Mouse (Mus musculus): ENCODE results near the gene Cbl. TPM values are rescaled to one million over a fixed set of nuclear protein-coding genes. Genes with fewer than 3 reads are reported as not detected.
A peak's percentile ranks its signal among the peaks of the same experiment; 100 is the strongest.

Cbl gene
- polyA plus RNA-seq, 1 experiment: 8.1 TPM

DNA sequence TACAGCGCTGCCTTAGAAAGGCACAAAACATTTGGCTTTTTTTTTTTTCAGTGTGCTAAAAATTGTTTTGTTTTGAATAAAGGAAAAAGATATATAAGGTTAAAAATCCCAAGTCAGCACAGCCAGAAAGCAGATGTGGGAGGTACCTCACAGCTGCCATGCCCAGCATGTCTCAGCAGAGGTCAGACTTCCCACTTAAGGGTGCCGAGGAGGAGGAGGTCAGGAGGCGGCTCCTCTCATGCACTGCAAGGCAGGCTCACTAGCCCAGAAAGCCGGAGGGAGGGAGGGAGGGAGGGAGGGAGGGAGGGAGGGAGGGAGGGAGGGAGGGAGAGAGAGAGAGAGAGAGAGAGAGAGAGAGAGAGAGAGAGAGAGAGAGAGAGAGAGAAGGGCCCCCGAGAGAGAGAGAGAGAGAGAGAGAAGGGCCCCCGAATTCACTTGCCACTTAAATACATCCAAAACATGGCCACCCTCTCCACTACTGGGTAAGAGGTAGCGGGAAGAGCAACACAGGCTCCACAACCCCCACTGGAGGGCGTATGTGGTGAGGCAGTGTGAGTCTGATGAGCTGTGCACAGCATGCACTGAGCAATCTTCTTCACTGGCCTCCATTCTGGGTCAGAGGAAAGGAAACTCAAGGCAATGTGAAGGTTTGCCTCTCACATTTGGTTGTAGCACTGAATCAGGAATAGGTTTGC, 89.7 kb downstream of the Cbl start:
- TF ChIP-seq CTCF (conservative IDR thresholded peaks at IDR 0.05; ENCODE audit: insufficient read depth, insufficient read length, low read depth, low read length) (peak; percentile 48; the same call in 1 of the 2 replicates), POLR2A (IDR thresholded peaks at IDR 0.05; ENCODE audit: low read depth, low read length) (no peak)
- Histone ChIP-seq H3K4me1 (ENCODE audit: control insufficient read depth, insufficient read depth, low read length) (no peaks in the 10 kb centered on the region), H3K27ac (ENCODE audit: insufficient read depth, low read depth, low read length) (peak overlapping the region; percentile 3; the same call in 1 of the 2 replicates), H3K4me3 (ENCODE audit: insufficient read depth, low read depth, low read length) (no peak overlapping the region), H3K36me3 (ENCODE audit: control insufficient read depth, insufficient read depth, low read length) (no peaks in the 10 kb centered on the region; the same call in 1 of the 2 replicates), H3K27me3 (replicated peaks; ENCODE audit: control insufficient read depth, insufficient read depth, low read length) (no peaks in the 10 kb centered on the region)
- DNase-seq: peak; percentile 67
- WGBS: 27% methylated on average over 7 of the region's 8 CpGs

DNA sequence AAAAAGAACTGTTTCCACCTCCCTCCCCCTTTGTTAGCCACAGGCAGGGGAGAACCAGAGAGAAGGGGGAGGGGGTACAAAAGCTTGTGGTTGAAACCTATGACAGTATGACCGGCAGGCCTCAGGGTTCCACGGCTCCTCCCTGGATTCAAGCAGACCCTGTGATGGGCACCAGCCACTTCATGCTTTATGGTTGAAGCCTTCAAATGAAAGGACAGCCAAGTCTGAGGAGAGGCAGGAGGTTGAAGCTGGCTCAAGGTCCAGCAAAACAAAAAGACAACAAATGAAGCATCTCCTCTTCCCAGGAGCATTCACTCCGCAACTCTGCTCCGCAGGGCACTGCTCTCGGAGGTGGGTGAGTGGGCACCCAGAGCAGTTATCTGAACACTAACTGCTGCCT, 90.4 kb downstream of the Cbl start:
- Histone ChIP-seq H3K36me3 (ENCODE audit: control insufficient read depth, insufficient read depth, low read length) (no peaks in the 10 kb centered on the region; the same call in 1 of the 2 replicates), H3K4me1 (ENCODE audit: control insufficient read depth, insufficient read depth, low read length) (no peaks in the 10 kb centered on the region), H3K27ac (ENCODE audit: insufficient read depth, low read depth, low read length) (no peak overlapping the region), H3K27me3 (replicated peaks; ENCODE audit: control insufficient read depth, insufficient read depth, low read length) (no peaks in the 10 kb centered on the region), H3K4me3 (ENCODE audit: insufficient read depth, low read depth, low read length) (no peak overlapping the region)
- TF ChIP-seq CTCF (conservative IDR thresholded peaks at IDR 0.05; ENCODE audit: insufficient read depth, insufficient read length, low read depth, low read length) (no peak), POLR2A (IDR thresholded peaks at IDR 0.05; ENCODE audit: low read depth, low read length) (no peak)
- no peak for DNase-seq
- WGBS: 66% methylated on average over 5 of the region's 5 CpGs

DNA sequence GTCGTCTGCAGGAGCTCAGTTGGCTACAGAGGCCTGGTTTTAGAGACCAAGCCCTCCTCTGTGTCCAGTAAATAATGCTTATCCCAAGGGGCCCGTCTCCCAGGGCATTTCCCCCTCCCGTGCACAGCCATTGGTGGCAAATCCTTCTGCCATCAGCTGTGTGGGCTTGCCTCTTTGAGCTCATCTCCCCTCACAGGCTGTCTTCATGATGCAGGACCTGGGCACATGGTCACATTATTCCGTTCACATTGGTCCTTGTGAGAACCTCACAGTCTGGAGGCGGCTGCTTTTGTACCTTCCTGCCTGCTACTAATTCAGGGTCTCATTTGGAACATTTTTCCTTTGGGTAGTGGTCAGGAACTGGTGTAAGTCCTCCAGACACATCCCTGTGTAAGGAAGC, 91.9 kb downstream of the Cbl start:
- Histone ChIP-seq H3K27ac (ENCODE audit: insufficient read depth, low read depth, low read length) (no peak overlapping the region), H3K36me3 (ENCODE audit: control insufficient read depth, insufficient read depth, low read length) (no peaks in the 10 kb centered on the region; the same call in 1 of the 2 replicates), H3K4me3 (ENCODE audit: insufficient read depth, low read depth, low read length) (no peak overlapping the region), H3K4me1 (ENCODE audit: control insufficient read depth, insufficient read depth, low read length) (no peaks in the 10 kb centered on the region), H3K27me3 (replicated peaks; ENCODE audit: control insufficient read depth, insufficient read depth, low read length) (no peaks in the 10 kb centered on the region)
- 80% methylated on average over 5 of the region's 5 CpGs for WGBS
- TF ChIP-seq POLR2A (IDR thresholded peaks at IDR 0.05; ENCODE audit: low read depth, low read length): no peak
- no peak for TF ChIP-seq CTCF (conservative IDR thresholded peaks at IDR 0.05; ENCODE audit: insufficient read depth, insufficient read length, low read depth, low read length)
- DNase-seq: no peak

DNA sequence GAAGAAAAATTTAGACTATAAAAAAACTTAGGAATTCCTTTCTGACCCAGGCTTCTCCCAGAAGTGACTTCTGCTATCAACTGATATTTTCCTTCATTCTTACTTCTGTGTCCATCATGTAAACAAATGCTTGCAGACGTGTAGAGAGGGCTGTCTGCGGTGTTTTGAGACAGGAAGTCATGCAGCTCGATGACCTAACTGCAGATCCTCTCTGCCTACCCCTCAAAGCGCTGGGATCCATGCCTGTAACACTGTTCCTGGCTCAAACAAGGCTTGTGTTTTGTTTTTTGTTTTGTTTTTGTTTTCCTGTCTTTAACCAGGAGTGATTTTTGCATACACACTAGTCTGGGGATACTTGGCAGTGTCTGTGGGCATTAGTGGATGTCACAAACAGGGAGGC, 96.0 kb downstream of the Cbl start:
- no peak overlapping the region for H3K27ac ChIP-seq (ENCODE audit: insufficient read depth, low read depth, low read length)
- H3K4me1 ChIP-seq (ENCODE audit: control insufficient read depth, insufficient read depth, low read length): peaks cover 14% of the 10 kb centered on the region; the same call in 1 of the 2 replicates
- TF ChIP-seq POLR2A (IDR thresholded peaks at IDR 0.05; ENCODE audit: low read depth, low read length) (no peak), CTCF (conservative IDR thresholded peaks at IDR 0.05; ENCODE audit: insufficient read depth, insufficient read length, low read depth, low read length) (no peak)
- no peaks in the 10 kb centered on the region for H3K27me3 ChIP-seq (replicated peaks; ENCODE audit: control insufficient read depth, insufficient read depth, low read length)
- H3K4me3 ChIP-seq (ENCODE audit: insufficient read depth, low read depth, low read length): no peak overlapping the region
- no peaks in the 10 kb centered on the region for H3K36me3 ChIP-seq (ENCODE audit: control insufficient read depth, insufficient read depth, low read length)
- DNase-seq: no peak
- 60% methylated on average over 4 of the region's 4 CpGs for WGBS

DNA sequence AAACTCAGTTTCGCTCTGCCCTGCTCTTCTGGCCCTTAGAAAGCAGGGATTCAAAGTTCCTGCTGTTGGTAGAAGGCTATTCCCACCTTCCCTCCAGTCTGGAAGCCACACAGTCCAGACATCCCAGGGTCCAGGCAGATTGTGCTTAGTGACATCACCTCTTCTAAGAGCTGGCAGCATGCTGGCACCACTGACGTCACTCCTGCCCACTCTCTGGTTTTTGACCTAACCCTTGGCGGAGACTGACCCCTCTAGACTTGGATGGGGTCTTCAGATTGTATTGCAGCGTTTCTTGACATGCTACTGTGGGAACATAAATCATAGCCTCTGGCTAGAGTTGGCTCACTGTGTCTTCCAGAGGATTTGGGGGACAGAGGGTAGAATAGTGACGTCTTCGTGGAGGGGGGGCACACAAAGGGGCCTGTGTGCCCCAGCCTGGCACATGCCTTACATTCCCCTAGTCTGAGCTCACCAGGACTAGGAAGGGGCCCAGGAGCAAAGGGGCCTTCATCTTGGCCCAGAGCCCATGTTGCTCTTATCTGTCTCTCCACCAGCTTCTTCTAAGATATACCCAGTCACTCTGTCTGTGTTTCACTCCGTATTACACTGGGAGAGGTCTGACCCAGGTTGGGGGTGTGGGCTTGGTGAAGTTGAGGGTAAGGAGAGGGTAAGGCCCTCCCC, 98.0 kb downstream of the Cbl start:
- Histone ChIP-seq H3K4me1 (ENCODE audit: control insufficient read depth, insufficient read depth, low read length) (peaks cover 14% of the 10 kb centered on the region; the same call in 1 of the 2 replicates), H3K27ac (ENCODE audit: insufficient read depth, low read depth, low read length) (no peak overlapping the region), H3K4me3 (ENCODE audit: insufficient read depth, low read depth, low read length) (peak overlapping the region; percentile 68), H3K36me3 (ENCODE audit: control insufficient read depth, insufficient read depth, low read length) (no peaks in the 10 kb centered on the region), H3K27me3 (replicated peaks; ENCODE audit: control insufficient read depth, insufficient read depth, low read length) (no peaks in the 10 kb centered on the region)
- WGBS: 44% methylated on average over 7 of the region's 7 CpGs
- DNase-seq: no peak
- TF ChIP-seq CTCF (conservative IDR thresholded peaks at IDR 0.05; ENCODE audit: insufficient read depth, insufficient read length, low read depth, low read length) (no peak), POLR2A (IDR thresholded peaks at IDR 0.05; ENCODE audit: low read depth, low read length) (no peak)

DNA sequence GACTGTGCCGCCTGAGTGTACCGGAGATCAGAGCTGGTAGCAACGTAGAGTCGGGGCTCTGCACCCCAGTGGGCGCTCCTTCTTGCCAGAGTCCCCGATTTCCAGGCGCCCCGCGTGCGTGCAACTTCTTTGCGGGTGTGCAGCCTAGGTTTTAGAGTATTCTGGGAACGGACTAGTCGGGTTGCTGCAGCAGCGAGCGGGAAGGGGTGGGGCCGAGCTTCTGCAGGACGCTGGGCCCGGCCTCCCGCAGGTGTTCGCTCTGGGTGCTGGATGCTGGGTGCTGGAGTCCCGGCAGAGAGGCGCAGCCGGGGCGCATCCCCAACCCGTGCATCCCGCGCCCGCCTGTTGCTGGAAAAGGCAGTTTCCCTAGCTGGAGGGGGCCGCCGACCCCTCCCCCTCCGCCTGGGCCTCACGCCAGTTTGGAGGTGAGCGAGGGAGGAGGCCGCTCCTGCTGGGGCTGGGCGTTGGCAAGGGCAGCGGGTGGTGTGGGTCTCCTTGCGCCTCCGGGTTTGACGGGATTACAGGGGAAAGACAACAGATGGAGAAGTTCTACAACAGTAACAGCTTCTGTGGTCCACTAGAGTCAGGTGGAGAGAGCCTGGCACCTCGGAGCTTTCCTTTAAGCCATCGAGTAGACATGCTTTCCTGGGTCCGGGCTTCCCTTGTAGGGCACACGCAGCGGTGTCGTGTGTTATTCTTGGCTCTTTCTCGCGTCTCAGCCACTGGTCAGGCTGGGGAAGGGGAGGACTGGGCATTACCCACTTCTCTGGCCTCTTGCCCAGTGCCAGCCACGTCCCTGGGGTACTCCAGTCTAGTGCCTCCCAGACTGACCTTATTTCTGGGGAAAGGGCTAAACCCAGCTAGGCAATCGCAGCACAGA, 98.8 kb downstream of the Cbl start:
- DNase-seq: peak; percentile 60
- Histone ChIP-seq H3K36me3 (ENCODE audit: control insufficient read depth, insufficient read depth, low read length) (no peaks in the 10 kb centered on the region), H3K27me3 (replicated peaks; ENCODE audit: control insufficient read depth, insufficient read depth, low read length) (no peaks in the 10 kb centered on the region), H3K4me3 (ENCODE audit: insufficient read depth, low read depth, low read length) (peak overlapping the region; percentile 68), H3K27ac (ENCODE audit: insufficient read depth, low read depth, low read length) (0 out of 2 replicates have a peak overlapping the region, but pooled peaks have one; percentile 11), H3K4me1 (ENCODE audit: control insufficient read depth, insufficient read depth, low read length) (peaks cover 14% of the 10 kb centered on the region; the same call in 1 of the 2 replicates)
- no peak for TF ChIP-seq CTCF (conservative IDR thresholded peaks at IDR 0.05; ENCODE audit: insufficient read depth, insufficient read length, low read depth, low read length)
- TF ChIP-seq POLR2A (IDR thresholded peaks at IDR 0.05; ENCODE audit: low read depth, low read length): no peak
- 2% methylated on average over 49 of the region's 49 CpGs for WGBS
